Mouse (Mus musculus) G1E (cell line): ENCODE data around the gene Kremen1. TPM values are rescaled to one million over a fixed set of nuclear protein-coding genes. Genes with fewer than 3 reads are reported as not detected.

Experiments
- ATAC-seq: 2 replicates; pipeline ENCODE4 v1.8.0; 2016; ENCODE audit warnings: mild to moderate bottlenecking; ENCODE audit not compliant: insufficient number of reproducible peaks, poor library complexity, low FRiP score, severe bottlenecking; ENCODE audit errors: extremely low read depth
- DNase-seq: peaks from one replicate; pipeline ENCODE4 v3.0.0; 2012; ENCODE audit warnings: low spot score
- H3K27me3 ChIP-seq: 2 replicates; pipeline ENCODE4 v1.6.1; 2012; ENCODE audit warnings: mild to moderate bottlenecking, low read length, inconsistent platforms; ENCODE audit not compliant: insufficient read depth
- H3K36me3 ChIP-seq: replicated peaks from 2 replicates; pipeline ENCODE3; 2012; ENCODE audit warnings: mild to moderate bottlenecking, inconsistent platforms
- H3K4me1 ChIP-seq: 2 replicates; pipeline ENCODE4 v1.6.1; 2012; ENCODE audit warnings: low read depth, low read length, inconsistent platforms, mixed read lengths; ENCODE audit not compliant: insufficient read depth
- H3K4me3 ChIP-seq: 2 replicates; pipeline ENCODE4 v1.5.1; 2012; ENCODE audit warnings: low read depth, mild to moderate bottlenecking, inconsistent platforms, low read length, moderate library complexity, mixed read lengths
- H3K9me3 ChIP-seq: replicated peaks from 2 replicates; pipeline ENCODE4 v1.6.1; 2012; ENCODE audit warnings: inconsistent platforms
- CTCF ChIP-seq: IDR thresholded peaks from 2 replicates; pipeline ENCODE4 v1.5.1; 2012; ENCODE audit warnings: low read depth, low read length, inconsistent platforms, mixed read lengths
- GATA1 ChIP-seq: IDR thresholded peaks from 2 replicates; pipeline ENCODE4 v1.6.1; 2012; ENCODE audit warnings: borderline replicate concordance, low read length, inconsistent platforms, mixed read lengths
- GATA2 ChIP-seq: IDR thresholded peaks from 2 replicates; pipeline ENCODE4 v1.6.1; 2012; ENCODE audit warnings: low read depth, low read length, inconsistent platforms, borderline replicate concordance
- POLR2AphosphoS5 ChIP-seq: IDR thresholded peaks from 2 replicates; pipeline ENCODE4 v1.6.1; 2012; ENCODE audit warnings: low read depth, low read length, inconsistent platforms; ENCODE audit not compliant: insufficient replicate concordance
- TAL1 ChIP-seq: conservative IDR thresholded peaks from 2 replicates; pipeline ENCODE4 v1.6.1; 2012; ENCODE audit warnings: low read depth, low read length, inconsistent platforms, mixed read lengths
- polyA plus RNA-seq: library from polyadenylated mRNA; stranded (reverse); fragments of >175 nt; gene quantifications from 2 replicates; pipeline ENCODE4 v1.2.3, GENCODE M21; 2012
- total RNA-seq, 2 experiments: library from RNA; stranded (forward) in 1 of 2; stranded (reverse) in 1 of 2; fragments of 200-1000 nt in 1 of 2; fragments of >200 nt in 1 of 2; fragmentation: Nextera tagmentation in 1 of 2; gene quantifications; 2 replicates each; pipeline ENCODE4 v1.2.3; 2014 to 2017

Gene Kremen1
- total and polyA plus RNA-seq, 3 experiments, result 2.8 to 3.4 (median 3.0) TPM

GRCm38 (mm10) chr11:5280932-5281331 lies 19.6 kb upstream of the Kremen1 start:
- no peak for ATAC-seq
- DNase-seq, result no peak
- peaks cover 69% of the 10 kb centered on the region for H3K36me3 ChIP-seq
- H3K4me1 ChIP-seq, result no peaks in the 10 kb centered on the region; the same call in 1 of the 2 replicates
- no peak overlapping the region for H3K4me3 ChIP-seq
- H3K27me3 ChIP-seq, result no peaks in the 10 kb centered on the region
- H3K9me3 ChIP-seq, result no peaks in the 10 kb centered on the region
- no peak for TF ChIP-seq POLR2AphosphoS5
- TF ChIP-seq GATA1, result no peak
- TF ChIP-seq TAL1, result no peak
- TF ChIP-seq CTCF, result no peak

GRCm38 (mm10) chr11:5278463-5278862 lies 17.1 kb upstream of the Kremen1 start:
- no peak for TF ChIP-seq GATA2
- TF ChIP-seq GATA1, result no peak
- TF ChIP-seq CTCF, result no peak
- TF ChIP-seq POLR2AphosphoS5, result no peak
- TF ChIP-seq TAL1, result no peak
- Histone ChIP-seq H3K4me1 (no peaks in the 10 kb centered on the region; the same call in 1 of the 2 replicates), H3K27me3 (no peaks in the 10 kb centered on the region), H3K4me3 (no peak overlapping the region), H3K36me3 (peaks cover 52% of the 10 kb centered on the region), H3K9me3 (no peaks in the 10 kb centered on the region)
- DNase-seq, result no peak
- ATAC-seq, result no peak

GRCm38 (mm10) chr11:5277307-5277971 lies 16.1 kb upstream of the Kremen1 start:
- H3K9me3 ChIP-seq, result no peaks in the 10 kb centered on the region
- H3K4me3 ChIP-seq, result no peak overlapping the region
- no peak for TF ChIP-seq POLR2AphosphoS5
- no peak for TF ChIP-seq TAL1
- TF ChIP-seq GATA2, result no peak
- TF ChIP-seq CTCF, result no peak
- TF ChIP-seq GATA1, result no peak
- peaks cover 41% of the 10 kb centered on the region for H3K36me3 ChIP-seq
- H3K27me3 ChIP-seq, result no peaks in the 10 kb centered on the region
- H3K4me1 ChIP-seq, result no peaks in the 10 kb centered on the region; the same call in 1 of the 2 replicates
- DNase-seq (no peak), ATAC-seq (no peak)

GRCm38 (mm10) chr11:5275216-5275615 lies 13.9 kb upstream of the Kremen1 start:
- peaks cover 7% of the 10 kb centered on the region for H3K27me3 ChIP-seq
- DNase-seq, result no peak
- H3K4me3 ChIP-seq, result no peak overlapping the region
- no peak for TF ChIP-seq GATA1
- TF ChIP-seq POLR2AphosphoS5, result no peak
- no peak for TF ChIP-seq TAL1
- TF ChIP-seq CTCF, result no peak
- no peak for TF ChIP-seq GATA2
- H3K36me3 ChIP-seq, result peaks cover 19% of the 10 kb centered on the region
- no peak for ATAC-seq
- no peaks in the 10 kb centered on the region; the same call in 1 of the 2 replicates for H3K4me1 ChIP-seq
- no peaks in the 10 kb centered on the region for H3K9me3 ChIP-seq

- peaks cover 5% of the 10 kb centered on the region for H3K36me3 ChIP-seq
- H3K4me3 ChIP-seq, result no peak overlapping the region
- DNase-seq (no peak), ATAC-seq (no peak)
- TF ChIP-seq TAL1 (no peak), GATA2 (no peak), POLR2AphosphoS5 (no peak), CTCF (no peak), GATA1 (no peak)
- H3K4me1 ChIP-seq, result no peaks in the 10 kb centered on the region
- peaks cover 19% of the 10 kb centered on the region for H3K27me3 ChIP-seq
- H3K9me3 ChIP-seq, result no peaks in the 10 kb centered on the region
Observed at GRCm38 (mm10) chr11:5272536-5273234, 11.3 kb upstream of the Kremen1 start.

GRCm38 (mm10) chr11:5272066-5272360 lies 10.7 kb upstream of the Kremen1 start:
- no peaks in the 10 kb centered on the region for H3K9me3 ChIP-seq
- no peak overlapping the region for H3K4me3 ChIP-seq
- ATAC-seq (no peak), DNase-seq (no peak)
- TF ChIP-seq GATA1 (no peak), POLR2AphosphoS5 (no peak), TAL1 (no peak), GATA2 (no peak), CTCF (no peak)
- H3K36me3 ChIP-seq, result peaks cover 5% of the 10 kb centered on the region
- H3K4me1 ChIP-seq, result no peaks in the 10 kb centered on the region
- peaks cover 22% of the 10 kb centered on the region for H3K27me3 ChIP-seq
